Mouse (Mus musculus) ES-Bruce4 (cell line): ENCODE data around the gene Prr5l.

Source experiments
- CTCF ChIP-seq: IDR thresholded peaks from one replicate; pipeline ENCODE4 v1.8.1; 2011; ENCODE audit warnings: low read depth, low read length
- EP300 ChIP-seq: IDR thresholded peaks from 2 replicates; pipeline ENCODE4 v1.6.1; 2011; ENCODE audit warnings: low read depth, low read length; ENCODE audit not compliant: insufficient read depth
- POLR2A ChIP-seq: IDR thresholded peaks from one replicate; pipeline ENCODE4 v1.8.1; 2011; ENCODE audit warnings: low read length; ENCODE audit not compliant: insufficient read depth

DNA sequence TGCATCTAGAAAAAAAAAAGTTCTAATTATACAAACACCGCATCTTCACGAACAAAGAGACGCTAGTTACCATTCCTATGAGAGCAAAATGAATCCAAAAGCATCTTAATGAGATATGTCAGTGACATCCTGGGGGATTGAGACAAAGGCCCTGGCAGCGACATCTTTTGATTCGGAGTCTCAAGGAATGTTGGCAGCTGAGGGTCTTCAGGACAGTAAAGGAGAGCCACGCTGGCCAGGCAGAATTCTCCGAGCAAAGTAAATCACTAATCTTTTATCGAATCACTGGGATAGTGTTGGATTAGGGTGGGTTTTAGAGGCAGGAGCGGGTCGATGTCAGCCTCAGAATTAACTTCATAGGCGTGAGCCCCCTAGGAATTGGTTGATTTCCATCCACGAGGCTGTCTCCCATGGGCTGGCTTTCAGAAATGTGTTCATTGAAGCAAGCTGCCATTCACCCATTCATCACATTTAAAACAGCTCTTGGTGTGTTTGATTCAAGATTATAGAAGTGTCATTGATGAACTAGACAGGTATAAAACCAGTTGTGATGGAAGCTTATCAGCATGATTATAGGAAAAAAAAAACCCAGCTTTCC, 42.9 kb upstream of the Prr5l start:
- TF ChIP-seq CTCF (no peak), EP300 (no peak), POLR2A (no peak)
